Comparison of ENCODE assay signal across 8 mouse cellular contexts in the genomic region with DNA sequence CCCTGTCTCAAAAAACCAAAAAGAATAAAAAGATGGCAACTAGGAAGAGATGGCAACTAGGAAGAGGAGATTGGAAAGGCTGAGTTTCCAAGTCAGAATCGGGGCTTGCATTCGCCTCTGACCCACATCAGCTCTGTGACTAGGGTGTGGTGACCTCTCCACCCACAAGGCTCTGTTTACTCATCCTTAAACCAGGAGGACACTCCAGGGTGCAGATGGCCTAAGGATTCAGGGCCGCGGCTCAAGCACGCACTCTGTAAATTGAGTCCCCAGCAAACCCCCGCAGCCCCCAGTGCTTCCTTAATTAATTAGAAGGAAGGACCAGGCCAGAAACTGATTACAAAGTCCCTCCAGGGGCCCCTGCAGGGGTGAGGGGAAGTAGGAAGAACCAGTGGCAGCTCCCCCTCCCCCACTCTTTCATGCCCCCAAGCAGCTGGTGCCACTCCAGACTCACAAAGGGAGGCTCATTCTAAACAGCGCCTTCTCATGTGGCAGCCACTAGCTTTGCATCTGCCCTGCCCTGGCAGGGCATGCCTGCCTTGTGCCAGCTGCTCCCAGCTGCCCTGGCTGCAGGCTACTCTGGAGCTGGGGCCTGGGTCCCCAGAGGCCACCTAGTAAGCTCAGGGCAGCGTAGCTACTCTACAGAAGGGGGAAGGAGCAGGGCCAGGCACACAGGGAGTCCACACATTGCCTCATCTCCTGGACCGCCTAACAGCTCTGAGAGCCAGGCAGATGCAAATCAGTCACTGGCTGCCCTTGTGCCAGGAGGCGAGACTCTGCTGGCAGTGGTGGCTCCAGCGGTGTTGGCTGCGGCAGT. TPM values are rescaled to one million over a fixed set of nuclear protein-coding genes. Genes with fewer than 3 reads are reported as not detected.
DNase-seq lines count a peak whose midpoint lies in the region; ATAC-seq lines count a peak whose summit lies in the region.
"Had no signal": no experiment of that assay in that cellular context is flagged by ENCODE, and none has a peak within 500 bp of the region (broad histone marks: within the 10 kb centered on the region; RNA-seq: fewer than 3 reads in every experiment).

No protein-coding gene starts in this region.

- H3K4me2 ChIP-seq in heart, embryonic 13.5 days: no peak overlapping the region

- H3K27me3 ChIP-seq in heart, embryonic 13.5 days (replicated peaks): peaks cover 17% of the 10 kb centered on the region

- peak; percentile 81 to 86 for DNase-seq in right cerebral cortex, postnatal 10 days (ENCODE audit: low spot score in 2 of 2)
- DNase-seq in right cerebral cortex, postnatal 36 days (ENCODE audit: low spot score in 2 of 2): no peak
- DNase-seq in embryo, embryonic 9.5 days (ENCODE audit: extremely low spot score): peak; percentile 57
- peak; percentile 70 to 79 for DNase-seq in layer of hippocampus, postnatal 14 days (ENCODE audit: low spot score in 2 of 2)
- DNase-seq in mesoderm, embryonic 11.5 days (ENCODE audit: low read depth, low spot score): peak; percentile 68
- peak; percentile 68 to 77 for DNase-seq in thymus, adult 18-20 months

- H3K27ac ChIP-seq in heart, embryonic 13.5 days (replicated peaks): 0 out of 2 replicates have a peak overlapping the region, but pooled peaks have one; percentile 0
- H3K27ac ChIP-seq: macrophage had no signal

- H3K9ac ChIP-seq in heart, embryonic 13.5 days: 0 out of 2 replicates have a peak overlapping the region, but pooled peaks have one; percentile 24

- no peak for ATAC-seq in heart, embryonic 13.5 days (ENCODE audit: extremely low read depth, insufficient number of reproducible peaks, low FRiP score, low TSS enrichment)

- H3K4me1 ChIP-seq in heart, embryonic 13.5 days: peaks cover 30% of the 10 kb centered on the region

- H3K4me3 ChIP-seq in heart, embryonic 13.5 days: no peak overlapping the region

- 42% methylated on average over 12 of the region's 12 CpGs for WGBS in heart, embryonic 13.5 days

- H3K9me3 ChIP-seq in heart, embryonic 13.5 days: no peaks in the 10 kb centered on the region

- no peaks in the 10 kb centered on the region for H3K36me3 ChIP-seq in heart, embryonic 13.5 days

RNA-seq across cellular contexts. Expression of a gene that starts 5.2 kb away (rescaled TPM):
- polyA plus RNA-seq in heart, embryonic 13.5 days (2015; fragmentation: Nextera tagmentation; extraction: Ambion mirVana): 6.4 and 7.3 TPM in 2 replicates
- 100 to 1,000 TPM; 188 to 193 TPM for total RNA-seq in layer of hippocampus, postnatal 14 days (2021)

Comparison
In these comparisons a context has a peak if more than half of its experiments do, and no peak if none do; other contexts are left out.
1. DNase-seq: peak in right cerebral cortex, postnatal 10 days (2 of 2), embryo, embryonic 9.5 days (single experiment), layer of hippocampus, postnatal 14 days (2 of 2), mesoderm, embryonic 11.5 days (single experiment) and thymus, adult 18-20 months (2 of 2); none in right cerebral cortex, postnatal 36 days (0 of 2).